Mouse (Mus musculus): ENCODE data around the gene Npffr2.

DNA sequence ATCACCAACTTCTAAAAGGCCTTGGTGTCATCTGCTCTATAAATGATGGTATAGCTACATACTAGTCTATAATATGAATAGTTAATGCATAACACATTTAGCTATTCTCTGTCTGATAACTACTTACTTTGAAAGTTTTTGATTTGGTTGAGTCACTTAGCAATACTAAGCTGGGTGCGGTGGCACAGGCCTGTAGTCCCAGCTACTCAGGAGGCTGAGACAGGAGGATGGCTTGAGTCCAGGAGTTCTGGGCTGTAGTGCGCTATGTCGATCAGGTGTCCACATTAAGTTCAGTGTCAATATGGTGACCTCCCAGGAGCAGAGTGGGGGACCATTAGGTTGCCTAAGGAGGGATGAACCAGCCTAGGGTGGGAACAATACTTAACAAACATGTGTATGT is 8.8 kb downstream of the Npffr2 start:
- TF ChIP-seq POLR2A (IDR thresholded peaks at IDR 0.05; ENCODE audit: low read depth, low read length) = no peak
- TF ChIP-seq CTCF (IDR thresholded peaks at IDR 0.05; ENCODE audit: borderline replicate concordance, insufficient read depth, low read length) = no peak
